Mouse (Mus musculus): ENCODE measurements at regions not wholly inside any gene's neighbourhood (a gene's known extent, or its start where the extent isn't known, plus 50 kb on each side); places are given as distances from the start of the nearest gene placed in this dataset.
A peak's percentile ranks its signal among the peaks of the same experiment; 100 is the strongest.

DNA sequence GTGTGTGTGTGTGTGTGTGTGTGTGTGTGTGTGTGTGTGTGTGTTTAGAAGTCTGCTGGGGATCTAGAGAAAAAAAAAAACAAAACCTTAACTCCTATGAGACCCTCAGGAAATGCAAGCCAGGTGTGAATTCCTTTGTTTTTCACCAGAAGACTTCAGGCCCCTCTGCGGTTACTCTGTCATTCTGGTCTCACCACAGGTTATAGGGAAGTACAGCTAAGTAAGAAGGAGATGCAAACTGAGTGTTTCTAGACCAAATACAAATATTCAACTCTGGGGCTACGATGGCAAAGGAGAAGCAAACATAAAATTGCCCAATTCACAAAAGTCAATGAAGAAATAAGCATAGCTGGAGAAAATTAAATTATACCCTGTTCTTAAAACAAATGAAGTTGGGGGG, 54.9 kb upstream of the Basp1 start:
- WGBS: 61% methylated on average over 2 of the region's 2 CpGs
- ATAC-seq (ENCODE audit: low FRiP score, low TSS enrichment): no peak

DNA sequence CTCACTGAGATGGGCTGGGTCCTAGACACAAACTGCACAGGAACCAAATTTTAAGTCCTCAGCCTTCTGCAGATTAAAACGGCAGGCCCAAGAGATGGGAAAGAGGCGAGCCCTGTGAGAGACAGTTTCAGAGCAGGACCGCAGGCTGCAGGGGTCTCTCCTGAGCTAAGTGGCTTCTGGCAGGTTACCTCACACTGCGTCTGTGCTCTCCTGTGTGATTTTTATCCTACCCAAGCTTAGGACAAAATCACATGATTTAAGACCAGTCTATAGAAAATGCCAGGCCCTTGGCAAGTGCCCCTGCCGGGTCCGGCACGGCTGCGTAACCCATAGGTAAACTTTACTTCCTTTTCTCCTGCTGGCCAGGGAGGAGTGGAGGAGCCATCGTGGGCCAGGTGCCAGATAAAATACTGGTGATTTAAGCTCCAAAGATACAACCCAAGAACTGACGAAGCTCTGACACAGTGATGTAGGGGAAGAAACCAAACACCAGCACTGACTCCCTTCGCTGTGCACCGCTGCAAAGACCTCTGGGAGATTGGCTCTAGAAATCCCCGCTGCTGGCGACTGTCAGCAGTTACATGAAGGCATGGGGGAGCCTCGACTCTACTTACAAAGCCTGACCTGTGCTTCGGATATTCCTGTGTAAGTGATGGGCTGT, 55.8 kb upstream of the Basp1 start:
- H3K4me2 ChIP-seq (replicated peaks; ENCODE audit: low read depth, low read length): peak overlapping the region; percentile 43
- H3K9me3 ChIP-seq (ENCODE audit: low read length): no peaks in the 10 kb centered on the region
- WGBS: 24% methylated on average over 16 of the region's 16 CpGs
- H3K27me3 ChIP-seq (ENCODE audit: insufficient read depth, low read length): no peaks in the 10 kb centered on the region
- peak; percentile 68 for ATAC-seq (ENCODE audit: low FRiP score, low TSS enrichment)
- no peak overlapping the region for H3K9ac ChIP-seq (replicated peaks; ENCODE audit: low read length)
- H3K36me3 ChIP-seq (ENCODE audit: insufficient read depth, low read length): no peaks in the 10 kb centered on the region
- H3K4me3 ChIP-seq (ENCODE audit: low read length): peak overlapping the region; percentile 15; the same call in 1 of the 2 replicates
- peaks cover 9% of the 10 kb centered on the region for H3K4me1 ChIP-seq (ENCODE audit: insufficient read depth, low read length)
- H3K27ac ChIP-seq (ENCODE audit: low read length): no peak overlapping the region

More for the DNA sequence above, 54.9 kb upstream of the Basp1 start:
- Histone ChIP-seq H3K27ac (ENCODE audit: low read length) (no peak overlapping the region), H3K4me3 (ENCODE audit: low read length) (no peak overlapping the region), H3K9me3 (ENCODE audit: low read length) (no peaks in the 10 kb centered on the region; the same call in 1 of the 2 replicates), H3K9ac (replicated peaks; ENCODE audit: low read length) (no peak overlapping the region), H3K27me3 (ENCODE audit: insufficient read depth, low read length) (no peaks in the 10 kb centered on the region), H3K36me3 (ENCODE audit: insufficient read depth, low read length) (no peaks in the 10 kb centered on the region), H3K4me2 (replicated peaks; ENCODE audit: low read depth, low read length) (no peak overlapping the region), H3K4me1 (ENCODE audit: insufficient read depth, low read length) (peaks cover 9% of the 10 kb centered on the region)

- WGBS: 83% methylated on average over 5 of the region's 5 CpGs
- H3K27me3 ChIP-seq (ENCODE audit: insufficient read depth, low read length): no peaks in the 10 kb centered on the region
- no peaks in the 10 kb centered on the region for H3K9me3 ChIP-seq (ENCODE audit: low read length)
- no peak for ATAC-seq (ENCODE audit: low FRiP score, low TSS enrichment)
- no peak overlapping the region for H3K4me2 ChIP-seq (replicated peaks; ENCODE audit: low read depth, low read length)
- H3K27ac ChIP-seq (ENCODE audit: low read length): no peak overlapping the region
- no peak overlapping the region for H3K4me3 ChIP-seq (ENCODE audit: low read length)
- no peaks in the 10 kb centered on the region for H3K36me3 ChIP-seq (ENCODE audit: insufficient read depth, low read length)
- H3K4me1 ChIP-seq (ENCODE audit: insufficient read depth, low read length): peaks cover 9% of the 10 kb centered on the region
- no peak overlapping the region for H3K9ac ChIP-seq (replicated peaks; ENCODE audit: low read length)
Observed at GRCm38 (mm10) chr15:25471331-25471730, 57.8 kb upstream of the Basp1 start.

DNA sequence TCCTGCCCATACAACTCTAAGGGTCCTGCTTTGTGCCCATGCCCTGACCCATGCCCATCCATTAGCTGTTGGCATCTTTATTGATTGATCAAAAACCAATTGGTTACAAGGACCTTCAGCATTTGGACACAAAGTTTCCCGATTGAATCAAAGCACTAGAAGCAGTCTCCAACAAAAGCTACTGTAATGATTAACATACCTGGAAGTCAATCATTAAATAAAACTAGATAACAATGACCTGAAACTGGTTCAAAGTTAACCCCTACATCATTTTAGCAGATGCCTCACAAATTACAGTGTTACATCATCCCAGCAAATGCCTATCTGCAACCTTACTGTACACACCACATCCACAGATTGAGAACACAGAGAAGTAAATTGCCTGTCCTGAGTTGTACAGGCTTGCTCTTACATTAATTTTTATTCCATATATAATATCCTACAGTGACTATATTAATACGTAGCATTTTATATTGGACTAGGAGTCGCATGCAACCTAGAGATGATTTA, 59.7 kb upstream of the Basp1 start:
- peaks cover 9% of the 10 kb centered on the region for H3K4me1 ChIP-seq (ENCODE audit: insufficient read depth, low read length)
- H3K4me3 ChIP-seq (ENCODE audit: low read length): no peak overlapping the region
- 84% methylated on average over 3 of the region's 3 CpGs for WGBS
- no peaks in the 10 kb centered on the region for H3K9me3 ChIP-seq (ENCODE audit: low read length)
- H3K4me2 ChIP-seq (replicated peaks; ENCODE audit: low read depth, low read length): no peak overlapping the region
- no peaks in the 10 kb centered on the region for H3K27me3 ChIP-seq (ENCODE audit: insufficient read depth, low read length)
- no peak overlapping the region for H3K27ac ChIP-seq (ENCODE audit: low read length)
- no peak for ATAC-seq (ENCODE audit: low FRiP score, low TSS enrichment)
- H3K36me3 ChIP-seq (ENCODE audit: insufficient read depth, low read length): no peaks in the 10 kb centered on the region
- no peak overlapping the region for H3K9ac ChIP-seq (replicated peaks; ENCODE audit: low read length)

- no peak overlapping the region for H3K27ac ChIP-seq (ENCODE audit: low read length)
- peaks cover 9% of the 10 kb centered on the region for H3K4me1 ChIP-seq (ENCODE audit: insufficient read depth, low read length)
- H3K4me2 ChIP-seq (replicated peaks; ENCODE audit: low read depth, low read length): no peak overlapping the region
- WGBS: 70% methylated on average over 3 of the region's 3 CpGs
- ATAC-seq (ENCODE audit: low FRiP score, low TSS enrichment): no peak
- H3K36me3 ChIP-seq (ENCODE audit: insufficient read depth, low read length): no peaks in the 10 kb centered on the region
- no peaks in the 10 kb centered on the region for H3K9me3 ChIP-seq (ENCODE audit: low read length)
- H3K27me3 ChIP-seq (ENCODE audit: insufficient read depth, low read length): no peaks in the 10 kb centered on the region
- H3K4me3 ChIP-seq (ENCODE audit: low read length): no peak overlapping the region
- no peak overlapping the region for H3K9ac ChIP-seq (replicated peaks; ENCODE audit: low read length)
Observed at GRCm38 (mm10) chr15:25474096-25474495, 60.5 kb upstream of the Basp1 start.

DNA sequence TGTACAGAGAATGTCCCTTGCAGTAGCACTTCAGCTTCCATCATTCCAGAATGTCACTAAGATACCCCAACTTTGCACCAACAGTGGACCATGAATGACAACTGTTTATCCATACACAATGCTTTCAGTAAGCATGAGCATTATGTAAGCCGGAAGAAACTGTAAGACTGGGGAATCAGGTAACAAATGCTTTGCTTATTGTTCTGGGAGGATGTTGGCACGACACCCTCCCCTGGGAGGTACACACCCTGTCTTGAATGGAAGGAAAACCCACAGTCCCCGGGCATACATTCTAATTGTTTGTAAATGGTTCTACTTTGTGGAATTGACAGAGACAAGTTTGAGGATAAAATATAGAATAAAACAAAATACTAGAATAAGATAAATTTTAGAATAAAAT, 69.0 kb upstream of the Basp1 start:
- no peak overlapping the region for H3K4me2 ChIP-seq (replicated peaks; ENCODE audit: low read depth, low read length)
- H3K9ac ChIP-seq (replicated peaks; ENCODE audit: low read length): no peak overlapping the region
- ATAC-seq (ENCODE audit: low FRiP score, low TSS enrichment): no peak
- no peak overlapping the region for H3K27ac ChIP-seq (ENCODE audit: low read length)
- H3K27me3 ChIP-seq (ENCODE audit: insufficient read depth, low read length): no peaks in the 10 kb centered on the region
- H3K36me3 ChIP-seq (ENCODE audit: insufficient read depth, low read length): no peaks in the 10 kb centered on the region
- 75% methylated on average over 3 of the region's 3 CpGs for WGBS
- H3K9me3 ChIP-seq (ENCODE audit: low read length): no peaks in the 10 kb centered on the region
- no peaks in the 10 kb centered on the region for H3K4me1 ChIP-seq (ENCODE audit: insufficient read depth, low read length)
- H3K4me3 ChIP-seq (ENCODE audit: low read length): no peak overlapping the region

DNA sequence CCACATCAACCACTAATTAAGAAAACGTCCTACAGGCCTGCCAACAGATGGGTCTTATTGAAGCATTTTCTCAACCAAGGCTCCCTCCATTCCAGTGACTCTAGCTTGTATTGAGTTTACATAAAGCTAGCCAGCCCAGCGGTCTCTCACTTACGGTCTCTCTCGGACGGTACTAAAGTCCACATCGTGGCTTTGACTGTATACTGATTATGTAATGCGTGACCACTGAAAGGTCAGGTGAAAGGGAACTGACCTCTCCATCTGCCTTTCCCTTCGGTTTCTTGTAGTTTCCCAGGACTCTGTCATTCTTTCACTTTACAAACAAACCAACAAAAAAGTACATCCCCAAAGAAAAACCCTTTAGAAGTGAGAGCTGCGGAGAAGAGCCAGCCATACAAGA, 71.8 kb upstream of the Basp1 start:
- Histone ChIP-seq H3K9ac (replicated peaks; ENCODE audit: low read length) (no peak overlapping the region), H3K9me3 (ENCODE audit: low read length) (no peaks in the 10 kb centered on the region), H3K27ac (ENCODE audit: low read length) (no peak overlapping the region), H3K4me2 (replicated peaks; ENCODE audit: low read depth, low read length) (no peak overlapping the region), H3K27me3 (ENCODE audit: insufficient read depth, low read length) (no peaks in the 10 kb centered on the region), H3K36me3 (ENCODE audit: insufficient read depth, low read length) (no peaks in the 10 kb centered on the region), H3K4me1 (ENCODE audit: insufficient read depth, low read length) (no peaks in the 10 kb centered on the region), H3K4me3 (ENCODE audit: low read length) (no peak overlapping the region)
- 53% methylated on average over 9 of the region's 9 CpGs for WGBS
- no peak for ATAC-seq (ENCODE audit: low FRiP score, low TSS enrichment)

DNA sequence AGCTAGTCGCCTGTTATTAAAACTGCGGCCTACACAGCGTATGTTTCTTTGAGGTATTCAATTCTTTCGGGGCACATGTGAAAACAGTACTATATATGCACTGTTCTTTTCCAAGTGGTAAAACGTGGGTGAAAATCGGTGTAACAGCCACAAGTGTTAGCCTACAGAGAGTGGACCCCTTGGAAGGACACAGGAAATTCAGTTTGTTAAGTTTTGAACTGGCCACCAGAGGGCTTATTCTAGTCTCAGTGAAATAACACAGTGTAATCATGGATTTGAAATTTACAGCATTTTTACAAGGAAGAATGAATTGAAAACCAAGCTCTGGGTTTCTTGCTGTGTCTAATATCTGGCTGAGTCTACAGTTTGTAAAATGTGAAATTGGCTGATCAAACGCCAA, 72.6 kb upstream of the Basp1 start:
- no peak for ATAC-seq (ENCODE audit: low FRiP score, low TSS enrichment)
- 79% methylated on average over 7 of the region's 7 CpGs for WGBS
- H3K27ac ChIP-seq (ENCODE audit: low read length): no peak overlapping the region
- no peaks in the 10 kb centered on the region for H3K4me1 ChIP-seq (ENCODE audit: insufficient read depth, low read length)
- no peaks in the 10 kb centered on the region for H3K27me3 ChIP-seq (ENCODE audit: insufficient read depth, low read length)
- no peak overlapping the region for H3K4me2 ChIP-seq (replicated peaks; ENCODE audit: low read depth, low read length)
- H3K9ac ChIP-seq (replicated peaks; ENCODE audit: low read length): no peak overlapping the region
- H3K9me3 ChIP-seq (ENCODE audit: low read length): no peaks in the 10 kb centered on the region
- H3K36me3 ChIP-seq (ENCODE audit: insufficient read depth, low read length): no peaks in the 10 kb centered on the region
- H3K4me3 ChIP-seq (ENCODE audit: low read length): no peak overlapping the region

GRCm38 (mm10) chr15:25489804-25490203, 76.2 kb upstream of the Basp1 start:
- H3K9ac ChIP-seq (replicated peaks; ENCODE audit: low read length): no peak overlapping the region
- no peaks in the 10 kb centered on the region for H3K27me3 ChIP-seq (ENCODE audit: insufficient read depth, low read length)
- H3K4me2 ChIP-seq (replicated peaks; ENCODE audit: low read depth, low read length): no peak overlapping the region
- no peak overlapping the region for H3K27ac ChIP-seq (ENCODE audit: low read length)
- H3K9me3 ChIP-seq (ENCODE audit: low read length): no peaks in the 10 kb centered on the region
- ATAC-seq (ENCODE audit: low FRiP score, low TSS enrichment): no peak
- 62% methylated on average over 6 of the region's 6 CpGs for WGBS
- peaks cover 1% of the 10 kb centered on the region for H3K4me1 ChIP-seq (ENCODE audit: insufficient read depth, low read length)
- H3K4me3 ChIP-seq (ENCODE audit: low read length): no peak overlapping the region
- no peaks in the 10 kb centered on the region for H3K36me3 ChIP-seq (ENCODE audit: insufficient read depth, low read length)

DNA sequence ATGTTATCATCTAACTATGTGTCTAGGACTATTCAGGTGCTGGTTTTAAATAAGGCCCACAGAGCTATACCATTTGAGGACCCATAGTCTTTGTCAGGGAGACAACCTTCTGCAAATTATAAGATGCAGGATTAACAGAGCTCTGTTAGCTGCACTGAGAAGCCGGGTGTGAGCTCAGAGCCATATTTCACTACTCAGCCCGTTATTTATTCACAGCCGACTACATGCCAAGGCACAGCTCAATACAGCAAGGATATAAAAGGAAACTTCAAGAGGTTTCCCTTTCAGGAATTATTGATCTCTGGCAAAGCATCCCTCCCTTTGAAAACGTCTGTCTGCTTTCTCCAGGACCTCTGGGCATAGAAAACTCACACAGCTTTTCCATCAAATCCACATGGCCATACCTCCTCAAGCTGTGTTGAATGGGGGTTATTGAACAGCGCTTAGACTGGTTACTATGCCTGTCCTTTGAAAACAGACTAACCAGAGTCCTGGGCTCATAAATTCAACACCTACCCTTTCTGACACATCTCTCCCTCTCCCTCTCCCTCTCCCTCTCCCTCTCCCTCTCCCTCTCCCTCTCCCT, 78.7 kb upstream of the Basp1 start:
- 38% methylated on average over 5 of the region's 5 CpGs for WGBS
- Histone ChIP-seq H3K9ac (replicated peaks; ENCODE audit: low read length) (no peak overlapping the region), H3K4me2 (replicated peaks; ENCODE audit: low read depth, low read length) (no peak overlapping the region), H3K27me3 (ENCODE audit: insufficient read depth, low read length) (no peaks in the 10 kb centered on the region), H3K4me1 (ENCODE audit: insufficient read depth, low read length) (peaks cover 18% of the 10 kb centered on the region), H3K9me3 (ENCODE audit: low read length) (no peaks in the 10 kb centered on the region), H3K27ac (ENCODE audit: low read length) (no peak overlapping the region), H3K4me3 (ENCODE audit: low read length) (no peak overlapping the region), H3K36me3 (ENCODE audit: insufficient read depth, low read length) (no peaks in the 10 kb centered on the region)
- ATAC-seq (ENCODE audit: low FRiP score, low TSS enrichment): no peak
